Comparison of ENCODE assay signal across 8 mouse cellular contexts in genomic region chr13:28952576-28953571, GRCm38 (mm10). TPM values are rescaled to one million over a fixed set of nuclear protein-coding genes. Genes with fewer than 3 reads are reported as not detected.
DNase-seq lines count a peak whose midpoint lies in the region; ATAC-seq and TF ChIP-seq lines count a peak whose summit lies in the region.

No protein-coding gene starts in this region.

- H3K27me3 ChIP-seq in embryonic facial prominence, embryonic 10.5 days (replicated peaks; ENCODE audit: low read depth, poor library complexity, severe bottlenecking), result no peaks in the 10 kb centered on the region
- no peaks in the 10 kb centered on the region for H3K27me3 ChIP-seq in intestine, postnatal 0 days (replicated peaks; ENCODE audit: control insufficient read depth, insufficient read depth, low read length)
- H3K27me3 ChIP-seq in limb, embryonic 11.5 days (ENCODE audit: control insufficient read depth, insufficient read depth, low read length), result no peaks in the 10 kb centered on the region
- no peaks in the 10 kb centered on the region for H3K27me3 ChIP-seq in midbrain, embryonic 11.5 days (ENCODE audit: control insufficient read depth, insufficient read depth, low read length)

- 0 out of 2 replicates have a peak, but pooled peaks have one; percentile 32 for TF ChIP-seq CTCF in intestine, postnatal 0 days (IDR thresholded peaks at IDR 0.05; ENCODE audit: low read depth)

- peak overlapping the region; percentile 99 for H3K27ac ChIP-seq in embryonic facial prominence, embryonic 10.5 days (replicated peaks)
- peak overlapping the region; percentile 94 for H3K27ac ChIP-seq in intestine, postnatal 0 days (ENCODE audit: low read depth, low read length)
- H3K27ac ChIP-seq in limb, embryonic 11.5 days (replicated peaks; ENCODE audit: low read depth, low read length), result peak overlapping the region; percentile 100
- peak overlapping the region; percentile 99 for H3K27ac ChIP-seq in midbrain, embryonic 11.5 days (ENCODE audit: low read depth, low read length)

- peaks cover 27% of the 10 kb centered on the region for H3K36me3 ChIP-seq in embryonic facial prominence, embryonic 10.5 days (replicated peaks)
- no peaks in the 10 kb centered on the region for H3K36me3 ChIP-seq in intestine, postnatal 0 days (ENCODE audit: control insufficient read depth, insufficient read depth)
- H3K36me3 ChIP-seq in limb, embryonic 11.5 days (ENCODE audit: control insufficient read depth, insufficient read depth, low read length), result no peaks in the 10 kb centered on the region
- H3K36me3 ChIP-seq in midbrain, embryonic 11.5 days (ENCODE audit: control insufficient read depth, insufficient read depth, low read length), result no peaks in the 10 kb centered on the region

- WGBS in embryonic facial prominence, embryonic 10.5 days, result under 1% methylated on average over 98 of the region's 98 CpGs
- under 1% methylated on average over 97 of the region's 98 CpGs for WGBS in intestine, postnatal 0 days
- WGBS in limb, embryonic 11.5 days, result 0% methylated on average over 87 of the region's 98 CpGs
- under 1% methylated on average over 95 of the region's 98 CpGs for WGBS in midbrain, embryonic 11.5 days

- ATAC-seq in intestine, postnatal 0 days, result peak; percentile 33
- ATAC-seq in limb, embryonic 11.5 days (ENCODE audit: insufficient number of reproducible peaks, low FRiP score, low TSS enrichment, low read depth), result 0 out of 2 replicates have a peak, but pooled peaks have one; percentile 25
- peak; percentile 46 for ATAC-seq in midbrain, embryonic 11.5 days (ENCODE audit: low FRiP score)

- H3K4me2 ChIP-seq in intestine, postnatal 0 days (replicated peaks; ENCODE audit: low read depth), result peak overlapping the region; percentile 89
- H3K4me2 ChIP-seq in limb, embryonic 11.5 days (ENCODE audit: low read depth, severe bottlenecking), result peak overlapping the region; percentile 37
- H3K4me2 ChIP-seq in midbrain, embryonic 11.5 days, result peak overlapping the region; percentile 33

- peaks cover 23% of the 10 kb centered on the region for H3K4me1 ChIP-seq in embryonic facial prominence, embryonic 10.5 days
- no peaks in the 10 kb centered on the region for H3K4me1 ChIP-seq in intestine, postnatal 0 days (replicated peaks; ENCODE audit: control insufficient read depth, insufficient read depth, low read length)
- H3K4me1 ChIP-seq in limb, embryonic 11.5 days (ENCODE audit: control insufficient read depth, insufficient read depth, low read length), result peaks cover 15% of the 10 kb centered on the region
- H3K4me1 ChIP-seq in midbrain, embryonic 11.5 days (ENCODE audit: control insufficient read depth, insufficient read depth, low read length), result peaks cover 6% of the 10 kb centered on the region

- peak; percentile 72 for DNase-seq in retina, postnatal 1 day
- DNase-seq in retina, embryonic 14.5 days (ENCODE audit: low spot score), result no peak
- DNase-seq in embryonic facial prominence, embryonic 10.5 days (ENCODE audit: low spot score), result peak; percentile 64
- peak; percentile 95 for DNase-seq in heart, adult 11 months
- no peak for DNase-seq in limb, embryonic 11.5 days (ENCODE audit: low spot score)
- DNase-seq in midbrain, embryonic 11.5 days (ENCODE audit: low spot score, missing footprints), result peak; percentile 98
- peak; percentile 35 to 75 for DNase-seq in spleen, postnatal 4 days (ENCODE audit: low spot score in 2 of 2)

- peak overlapping the region; percentile 84 for H3K9ac ChIP-seq in intestine, postnatal 0 days (ENCODE audit: low read depth, low read length)
- peak overlapping the region; percentile 100 for H3K9ac ChIP-seq in limb, embryonic 11.5 days (ENCODE audit: low read length)
- peak overlapping the region; percentile 100 for H3K9ac ChIP-seq in midbrain, embryonic 11.5 days (ENCODE audit: low read length)

- H3K4me3 ChIP-seq in embryonic facial prominence, embryonic 10.5 days, result peak overlapping the region; percentile 99
- H3K4me3 ChIP-seq in intestine, postnatal 0 days (ENCODE audit: low read depth, low read length), result peak overlapping the region; percentile 86
- H3K4me3 ChIP-seq in limb, embryonic 11.5 days (ENCODE audit: low read depth, low read length), result peak overlapping the region; percentile 100
- H3K4me3 ChIP-seq in midbrain, embryonic 11.5 days (ENCODE audit: low read depth, low read length), result peak overlapping the region; percentile 100

- H3K9me3 ChIP-seq in embryonic facial prominence, embryonic 10.5 days, result no peaks in the 10 kb centered on the region
- H3K9me3 ChIP-seq in intestine, postnatal 0 days (ENCODE audit: control insufficient read depth), result no peaks in the 10 kb centered on the region
- H3K9me3 ChIP-seq in limb, embryonic 11.5 days (ENCODE audit: control insufficient read depth, low read length), result no peaks in the 10 kb centered on the region
- H3K9me3 ChIP-seq in midbrain, embryonic 11.5 days (ENCODE audit: control insufficient read depth, low read length), result no peaks in the 10 kb centered on the region

RNA-seq across cellular contexts. Expression of gene Sox4, which starts 0.6 kb away (rescaled TPM):
- 69.6 and 73.2 TPM in 2 replicates for polyA plus RNA-seq in embryonic facial prominence, embryonic 10.5 days (2016; fragmentation: Nextera tagmentation; extraction: Ambion mirVana)
- 17.9 and 18.4 TPM in 2 replicates for polyA plus RNA-seq in intestine, postnatal 0 days (2015; fragmentation: Nextera tagmentation; extraction: Ambion mirVana)
- 114 and 117 TPM in 2 replicates for polyA plus RNA-seq in limb, embryonic 11.5 days (2014; fragmentation: Nextera tagmentation; extraction: Ambion mirVana)
- polyA plus RNA-seq in midbrain, embryonic 11.5 days (2014; fragmentation: Nextera tagmentation; extraction: Ambion mirVana), result 164 and 175 TPM in 2 replicates

Comparison
In these comparisons a context has a peak if more than half of its experiments do, and no peak if none do; other contexts are left out.
1. DNase-seq: peak in retina, postnatal 1 day (single experiment), embryonic facial prominence, embryonic 10.5 days (single experiment), heart, adult 11 months (single experiment), midbrain, embryonic 11.5 days (single experiment) and spleen, postnatal 4 days (2 of 2); none in retina, embryonic 14.5 days (single experiment) and limb, embryonic 11.5 days (single experiment).
2. H3K4me2 ChIP-seq: peak in every context shown above with its lines; median percentile 89 in intestine, postnatal 0 days; 37 in limb, embryonic 11.5 days; 33 in midbrain, embryonic 11.5 days.
3. Peak in every context shown above with its lines, with median percentiles within 50 percentile points of each other: H3K27ac ChIP-seq, H3K4me3 ChIP-seq, ATAC-seq and H3K9ac ChIP-seq.